ENCODE assay signal across 8 mouse cellular contexts in genomic region chr11:108920158-108920635, GRCm38 (mm10). TPM values are rescaled to one million over a fixed set of nuclear protein-coding genes. Genes with fewer than 3 reads are reported as not detected.
DNase-seq lines count a peak whose midpoint lies in the region; ATAC-seq and TF ChIP-seq lines count a peak whose summit lies in the region.

Axin2 (plus strand) TSS chr11:108920349.

- H3K4me2 ChIP-seq in heart, embryonic 13.5 days = peak within 1 kb of the TSS; percentile 96
- H3K4me2 ChIP-seq in kidney, postnatal 0 days (ENCODE audit: low read length) = peak within 1 kb of the TSS; percentile 83
- H3K4me2 ChIP-seq in liver, embryonic 11.5 days = peak within 1 kb of the TSS; percentile 88
- H3K4me2 ChIP-seq in stomach, embryonic 14.5 days (replicated peaks; ENCODE audit: low read depth, low read length) = peak within 1 kb of the TSS; percentile 87

- peak within 1 kb of the TSS; percentile 100 for H3K27ac ChIP-seq in forebrain, embryonic 10.5 days
- H3K27ac ChIP-seq in heart, embryonic 13.5 days (replicated peaks) = peak within 1 kb of the TSS; percentile 100
- H3K27ac ChIP-seq in kidney, postnatal 0 days = peak within 1 kb of the TSS; percentile 99
- peak within 1 kb of the TSS; percentile 98 for H3K27ac ChIP-seq in liver, embryonic 11.5 days (ENCODE audit: low read depth, low read length)
- peak within 1 kb of the TSS; percentile 100 for H3K27ac ChIP-seq in stomach, embryonic 14.5 days (ENCODE audit: low read length)

- peak; percentile 84 for ATAC-seq in heart, embryonic 13.5 days (ENCODE audit: extremely low read depth, insufficient number of reproducible peaks, low FRiP score, low TSS enrichment)
- peak; percentile 91 for ATAC-seq in kidney, postnatal 0 days (replicated peaks; ENCODE audit: low FRiP score, low read depth)
- peak; percentile 90 for ATAC-seq in liver, embryonic 11.5 days (replicated peaks; ENCODE audit: low FRiP score)
- peak; percentile 93 for ATAC-seq in stomach, embryonic 14.5 days (ENCODE audit: insufficient number of reproducible peaks, insufficient read depth, low FRiP score, low read depth)

- H3K4me3 ChIP-seq in forebrain, embryonic 10.5 days = peak within 1 kb of the TSS; percentile 89
- H3K4me3 ChIP-seq in heart, embryonic 13.5 days = peak within 1 kb of the TSS; percentile 80
- peak within 1 kb of the TSS; percentile 69 for H3K4me3 ChIP-seq in kidney, postnatal 0 days (replicated peaks; ENCODE audit: low read depth, low read length)
- peak within 1 kb of the TSS; percentile 72 for H3K4me3 ChIP-seq in liver, embryonic 11.5 days (ENCODE audit: low read depth, low read length)
- H3K4me3 ChIP-seq in stomach, embryonic 14.5 days (ENCODE audit: low read depth, low read length) = peak within 1 kb of the TSS; percentile 72

- peaks cover 71% of the 10 kb centered on the region for H3K4me1 ChIP-seq in forebrain, embryonic 10.5 days
- peaks cover 40% of the 10 kb centered on the region for H3K4me1 ChIP-seq in heart, embryonic 13.5 days
- H3K4me1 ChIP-seq in kidney, postnatal 0 days (replicated peaks; ENCODE audit: insufficient read depth, low read length) = peaks cover 7% of the 10 kb centered on the region; the same call in 1 of the 2 replicates
- H3K4me1 ChIP-seq in liver, embryonic 11.5 days (replicated peaks; ENCODE audit: control insufficient read depth, insufficient read depth, low read length) = peaks cover 4% of the 10 kb centered on the region
- peaks cover 20% of the 10 kb centered on the region for H3K4me1 ChIP-seq in stomach, embryonic 14.5 days (ENCODE audit: control insufficient read depth, insufficient read depth, low read length)

- peak; percentile 43; the same call in 1 of the 2 replicates for TF ChIP-seq CTCF in kidney, postnatal 0 days (IDR thresholded peaks at IDR 0.05; ENCODE audit: low read depth)

- H3K9ac ChIP-seq in heart, embryonic 13.5 days = peak within 1 kb of the TSS; percentile 96
- H3K9ac ChIP-seq in kidney, postnatal 0 days (ENCODE audit: low read depth, low read length) = peak within 1 kb of the TSS; percentile 82
- H3K9ac ChIP-seq in liver, embryonic 11.5 days (ENCODE audit: low read depth, low read length) = peak within 1 kb of the TSS; percentile 71
- peak within 1 kb of the TSS; percentile 82 for H3K9ac ChIP-seq in stomach, embryonic 14.5 days (replicated peaks; ENCODE audit: low read depth, low read length)

- peak; percentile 37 to 38 for DNase-seq in B cell, adult 2 months
- DNase-seq in brain, embryonic 18.5 days (ENCODE audit: low read depth, low spot score) = peak; percentile 80
- DNase-seq in forebrain, embryonic 10.5 days (ENCODE audit: extremely low spot score, low spot score) = peak; percentile 91
- peak; percentile 96 for DNase-seq in kidney, postnatal 0 days (ENCODE audit: low spot score)
- DNase-seq in liver, embryonic 11.5 days (ENCODE audit: low spot score) = peak; percentile 89
- peak; percentile 55 to 70 for DNase-seq in natural killer cell, adult 2 months (ENCODE audit: low spot score in 2 of 2)

- peaks cover 27% of the 10 kb centered on the region for H3K27me3 ChIP-seq in forebrain, embryonic 10.5 days (ENCODE audit: poor library complexity, severe bottlenecking)
- H3K27me3 ChIP-seq in heart, embryonic 13.5 days (replicated peaks) = peaks cover 20% of the 10 kb centered on the region
- no peaks in the 10 kb centered on the region for H3K27me3 ChIP-seq in kidney, postnatal 0 days (ENCODE audit: insufficient read depth, low read length)
- H3K27me3 ChIP-seq in liver, embryonic 11.5 days (replicated peaks; ENCODE audit: control insufficient read depth, insufficient read depth, low read length) = peaks cover 60% of the 10 kb centered on the region
- no peaks in the 10 kb centered on the region for H3K27me3 ChIP-seq in stomach, embryonic 14.5 days (ENCODE audit: control insufficient read depth, insufficient read depth, low read length)

- WGBS in forebrain, embryonic 10.5 days = 1% methylated on average over 53 of the region's 53 CpGs
- WGBS in heart, embryonic 13.5 days = 2% methylated on average over 53 of the region's 53 CpGs
- WGBS in kidney, postnatal 0 days = under 1% methylated on average over 52 of the region's 53 CpGs
- WGBS in liver, embryonic 11.5 days = 1% methylated on average over 53 of the region's 53 CpGs
- WGBS in stomach, embryonic 14.5 days = under 1% methylated on average over 53 of the region's 53 CpGs

- H3K9me3 ChIP-seq in forebrain, embryonic 10.5 days = peaks cover 7% of the 10 kb centered on the region; the same call in 1 of the 2 replicates
- 0 out of 2 replicates have a peak, but pooled peaks cover 6% of the 10 kb centered on the region for H3K9me3 ChIP-seq in heart, embryonic 13.5 days
- H3K9me3 ChIP-seq in kidney, postnatal 0 days (replicated peaks; ENCODE audit: low read length) = no peaks in the 10 kb centered on the region
- H3K9me3 ChIP-seq in liver, embryonic 11.5 days (ENCODE audit: control insufficient read depth, low read length) = no peaks in the 10 kb centered on the region
- no peaks in the 10 kb centered on the region for H3K9me3 ChIP-seq in stomach, embryonic 14.5 days (ENCODE audit: control insufficient read depth, low read depth, low read length)

- peaks cover 21% of the 10 kb centered on the region for H3K36me3 ChIP-seq in forebrain, embryonic 10.5 days (replicated peaks)
- H3K36me3 ChIP-seq in heart, embryonic 13.5 days = no peaks in the 10 kb centered on the region
- no peaks in the 10 kb centered on the region for H3K36me3 ChIP-seq in kidney, postnatal 0 days (ENCODE audit: insufficient read depth, low read length)
- H3K36me3 ChIP-seq in liver, embryonic 11.5 days (ENCODE audit: control insufficient read depth, insufficient read depth, low read length) = no peaks in the 10 kb centered on the region
- no peaks in the 10 kb centered on the region; the same call in 1 of the 2 replicates for H3K36me3 ChIP-seq in stomach, embryonic 14.5 days (ENCODE audit: control insufficient read depth, insufficient read depth, low read length)

RNA-seq across cellular contexts. Expression of gene Axin2, which starts in this region (rescaled TPM):
- 12.8 and 14.3 TPM in 2 replicates for polyA plus RNA-seq in forebrain, embryonic 10.5 days (2016; fragmentation: Nextera tagmentation; extraction: Ambion mirVana)
- polyA plus RNA-seq in heart, embryonic 13.5 days (2015; fragmentation: Nextera tagmentation; extraction: Ambion mirVana) = 1.5 and 2.0 TPM in 2 replicates
- polyA plus RNA-seq in kidney, postnatal 0 days (2015; fragmentation: Nextera tagmentation; extraction: Ambion mirVana) = 5.3 and 5.8 TPM in 2 replicates
- polyA plus RNA-seq in liver, embryonic 11.5 days (2014; fragmentation: Nextera tagmentation; extraction: Ambion mirVana) = 1.7 and 2.3 TPM in 2 replicates
- polyA plus RNA-seq in stomach, embryonic 14.5 days (2014; fragmentation: Nextera tagmentation; extraction: Ambion mirVana) = 3.9 and 7.0 TPM in 2 replicates

Comparison
In these comparisons a context has a peak if more than half of its experiments do, and no peak if none do; other contexts are left out.
1. Peak in every context shown above with its lines: DNase-seq, ATAC-seq, H3K4me3 ChIP-seq and H3K27ac ChIP-seq.
2. DNase-seq: peak in every context shown above with its lines; median percentile 96 in kidney, postnatal 0 days; 91 in forebrain, embryonic 10.5 days; 89 in liver, embryonic 11.5 days; 80 in brain, embryonic 18.5 days; 62 in natural killer cell, adult 2 months; 38 in B cell, adult 2 months.